Mouse (Mus musculus) embryonic facial prominence, embryonic 12.5 days (tissue): Measurements from ENCODE around the gene Cebpz. TPM values are rescaled to one million over a fixed set of nuclear protein-coding genes. Genes with fewer than 3 reads are reported as not detected.

Experiments
- ATAC-seq: fragments of 200-750 bp; cut with Nextera tagmentation; 2 replicates; pipeline ENCODE4 v1.8.0; 2017; ENCODE audit not compliant: insufficient number of reproducible peaks, insufficient read depth, low FRiP score, low TSS enrichment
- H3K27ac ChIP-seq: fragments of 300-500 bp; sonication (generic); 2 replicates; pipeline ENCODE4 v1.5.1; 2016; ENCODE audit warnings: mild to moderate bottlenecking
- H3K27me3 ChIP-seq: fragments of 300-500 bp; sonication (generic); 2 replicates; pipeline ENCODE4 v1.6.1; 2016; ENCODE audit warnings: mild to moderate bottlenecking, moderate library complexity
- H3K36me3 ChIP-seq: fragments of 300-500 bp; sonication (generic); 2 replicates; pipeline ENCODE4 v1.6.1; 2016; ENCODE audit warnings: mild to moderate bottlenecking
- H3K4me1 ChIP-seq: fragments of 300-500 bp; sonication (generic); 2 replicates; pipeline ENCODE4 v1.6.1; 2016
- H3K4me2 ChIP-seq: fragments of 300-500 bp; sonication (generic); replicated peaks from 2 replicates; pipeline ENCODE4 v1.6.1; 2016; ENCODE audit warnings: mild to moderate bottlenecking, moderate library complexity
- H3K4me3 ChIP-seq: fragments of 300-500 bp; sonication (generic); 2 replicates; pipeline ENCODE4 v1.5.1; 2016; ENCODE audit warnings: mild to moderate bottlenecking
- H3K9ac ChIP-seq: fragments of 300-500 bp; sonication (generic); 2 replicates; pipeline ENCODE4 v1.6.1; 2016; ENCODE audit warnings: mild to moderate bottlenecking, moderate library complexity
- H3K9me3 ChIP-seq: fragments of 300-500 bp; sonication (generic); 2 replicates; pipeline ENCODE4 v1.6.1; 2016; ENCODE audit warnings: mild to moderate bottlenecking, moderate library complexity
- WGBS: fragments of 180-500 bp; shearing (Covaris S2); methylation state at CpG from one replicate; pipeline ENCODE4 v1.1.7; 2016; 5-methylcytosine and 5-hydroxymethylcytosine counted together
- polyA plus RNA-seq: library from polyadenylated mRNA; unstranded; fragments of >200 nt; fragmentation: Nextera tagmentation; extraction: Ambion mirVana; gene quantifications from 2 replicates; pipeline ENCODE4 v1.2.1, GENCODE M21; 2016

Cebpz gene
- polyA plus RNA-seq, 1 experiment from 2014 or later, result 74.4 TPM

GRCm38 (mm10) chr17:78937229-78937853 is 475 bp upstream of the Cebpz start:
- Histone ChIP-seq H3K27me3 (no peaks in the 10 kb centered on the region), H3K9me3 (no peaks in the 10 kb centered on the region), H3K36me3 (peaks cover 39% of the 10 kb centered on the region), H3K4me1 (peaks cover 14% of the 10 kb centered on the region), H3K27ac (no peak overlapping the region), H3K4me2 (peak overlapping the region; percentile 64), H3K9ac (peak overlapping the region; percentile 74), H3K4me3 (peak overlapping the region; percentile 91)
- ATAC-seq, result 0 out of 2 replicates have a peak, but pooled peaks have one; percentile 29
- WGBS, result 8% methylated on average over 26 of the region's 26 CpGs

GRCm38 (mm10) chr17:78935857-78936256 is 1.0 kb downstream of the Cebpz start:
- H3K4me1 ChIP-seq, result peaks cover 14% of the 10 kb centered on the region
- H3K4me2 ChIP-seq, result peak overlapping the region; percentile 64
- no peaks in the 10 kb centered on the region for H3K9me3 ChIP-seq
- H3K27ac ChIP-seq, result no peak overlapping the region
- peaks cover 43% of the 10 kb centered on the region for H3K36me3 ChIP-seq
- H3K27me3 ChIP-seq, result no peaks in the 10 kb centered on the region
- WGBS, result 84% methylated on average over 2 of the region's 2 CpGs
- no peak for ATAC-seq
- H3K4me3 ChIP-seq, result peak overlapping the region; percentile 91
- H3K9ac ChIP-seq, result peak overlapping the region; percentile 74

- Histone ChIP-seq H3K27me3 (no peaks in the 10 kb centered on the region), H3K4me3 (no peak overlapping the region; the same call in 1 of the 2 replicates), H3K4me2 (peak overlapping the region; percentile 73), H3K27ac (no peak overlapping the region), H3K36me3 (peaks cover 34% of the 10 kb centered on the region), H3K4me1 (peaks cover 8% of the 10 kb centered on the region), H3K9me3 (no peaks in the 10 kb centered on the region), H3K9ac (no peak overlapping the region)
- 42% methylated on average over 6 of the region's 6 CpGs for WGBS
- no peak for ATAC-seq
Measured at GRCm38 (mm10) chr17:78917696-78918095, 19.2 kb downstream of the Cebpz start.

GRCm38 (mm10) chr17:78916899-78917298 is 20.0 kb downstream of the Cebpz start:
- H3K36me3 ChIP-seq, result peaks cover 28% of the 10 kb centered on the region

GRCm38 (mm10) chr17:78916369-78916813 is 20.5 kb downstream of the Cebpz start, which contains the start of gene Cebpzos:
Gene Cebpzos, plus strand, starts transcription at chr17:78916500.
- Histone ChIP-seq H3K36me3 (peaks cover 23% of the 10 kb centered on the region), H3K27me3 (no peaks in the 10 kb centered on the region), H3K9me3 (no peaks in the 10 kb centered on the region), H3K4me1 (peaks cover 8% of the 10 kb centered on the region), H3K9ac (peak within 1 kb of the TSS; percentile 77), H3K4me2 (peak within 1 kb of the TSS; percentile 73), H3K4me3 (peak within 1 kb of the TSS; percentile 68), H3K27ac (peak within 1 kb of the TSS; percentile 83)
- under 1% methylated on average over 37 of the region's 37 CpGs for whole genome bisulfite sequencing
- peak; percentile 95 for ATAC-seq

More at GRCm38 (mm10) chr17:78916899-78917298, 20.0 kb downstream of the Cebpz start:
- Histone ChIP-seq H3K9me3 (no peaks in the 10 kb centered on the region), H3K27ac (peak overlapping the region; percentile 83), H3K4me2 (peak overlapping the region; percentile 73), H3K4me3 (peak overlapping the region; percentile 68), H3K27me3 (no peaks in the 10 kb centered on the region), H3K9ac (peak overlapping the region; percentile 77), H3K4me1 (peaks cover 8% of the 10 kb centered on the region)
- 2% methylated on average over 11 of the region's 11 CpGs for WGBS
- ATAC-seq, result 0 out of 2 replicates have a peak, but pooled peaks have one; percentile 8

GRCm38 (mm10) chr17:78915772-78916171 is 21.1 kb downstream of the Cebpz start:
- Histone ChIP-seq H3K4me3 (peak overlapping the region; percentile 68), H3K27ac (peak overlapping the region; percentile 83; the same call in 1 of the 2 replicates), H3K4me2 (peak overlapping the region; percentile 73), H3K9ac (peak overlapping the region; percentile 77; the same call in 1 of the 2 replicates), H3K27me3 (no peaks in the 10 kb centered on the region), H3K4me1 (peaks cover 8% of the 10 kb centered on the region), H3K36me3 (peaks cover 19% of the 10 kb centered on the region), H3K9me3 (no peaks in the 10 kb centered on the region)
- 54% methylated on average over 6 of the region's 6 CpGs for WGBS
- ATAC-seq, result no peak

- Histone ChIP-seq H3K4me3 (no peak overlapping the region), H3K9ac (no peak overlapping the region), H3K36me3 (0 out of 2 replicates have a peak, but pooled peaks cover 5% of the 10 kb centered on the region), H3K4me2 (no peak overlapping the region), H3K27ac (no peak overlapping the region), H3K4me1 (peaks cover 8% of the 10 kb centered on the region), H3K27me3 (no peaks in the 10 kb centered on the region), H3K9me3 (no peaks in the 10 kb centered on the region)
- WGBS, result 73% methylated on average over 3 of the region's 3 CpGs
- no peak for ATAC-seq
Measured at GRCm38 (mm10) chr17:78913921-78914320, 22.9 kb downstream of the Cebpz start.

- peaks cover 8% of the 10 kb centered on the region for H3K4me1 ChIP-seq
- WGBS, result 31% methylated on average over 6 of the region's 6 CpGs
- H3K4me3 ChIP-seq, result peak overlapping the region; percentile 31
- ATAC-seq, result 0 out of 2 replicates have a peak, but pooled peaks have one; percentile 42
- H3K9me3 ChIP-seq, result no peaks in the 10 kb centered on the region
- no peak overlapping the region for H3K27ac ChIP-seq
- no peaks in the 10 kb centered on the region for H3K27me3 ChIP-seq
- no peaks in the 10 kb centered on the region for H3K36me3 ChIP-seq
- H3K4me2 ChIP-seq, result peak overlapping the region; percentile 39
- H3K9ac ChIP-seq, result no peak overlapping the region
Measured at GRCm38 (mm10) chr17:78912861-78913281, 24.0 kb downstream of the Cebpz start.

GRCm38 (mm10) chr17:78909374-78909773 is 27.5 kb downstream of the Cebpz start:
- Histone ChIP-seq H3K4me2 (no peak overlapping the region), H3K4me3 (no peak overlapping the region)
- 75% methylated on average over 2 of the region's 2 CpGs for WGBS

GRCm38 (mm10) chr17:78906892-78907291 is 30.0 kb downstream of the Cebpz start, which contains the start of gene Sult6b1:
Gene Sult6b1, minus strand, starts transcription at chr17:78906992.
- H3K9me3 ChIP-seq, result no peaks in the 10 kb centered on the region
- H3K4me3 ChIP-seq, result no peak within 1 kb of the TSS
- ATAC-seq, result no peak
- H3K4me2 ChIP-seq, result no peak within 1 kb of the TSS
- no peaks in the 10 kb centered on the region for H3K27me3 ChIP-seq
- H3K27ac ChIP-seq, result no peak within 1 kb of the TSS
- H3K9ac ChIP-seq, result no peak within 1 kb of the TSS
- H3K36me3 ChIP-seq, result no peaks in the 10 kb centered on the region
- H3K4me1 ChIP-seq, result no peaks in the 10 kb centered on the region
- 79% methylated on average over 5 of the region's 5 CpGs for WGBS

More at GRCm38 (mm10) chr17:78909374-78909773, 27.5 kb downstream of the Cebpz start:
- Histone ChIP-seq H3K9ac (no peak overlapping the region), H3K27ac (no peak overlapping the region), H3K9me3 (no peaks in the 10 kb centered on the region), H3K27me3 (no peaks in the 10 kb centered on the region), H3K36me3 (no peaks in the 10 kb centered on the region), H3K4me1 (no peaks in the 10 kb centered on the region)
- ATAC-seq, result no peak

- Histone ChIP-seq H3K4me1 (no peaks in the 10 kb centered on the region), H3K9ac (no peak overlapping the region), H3K27ac (no peak overlapping the region), H3K9me3 (no peaks in the 10 kb centered on the region), H3K4me2 (no peak overlapping the region), H3K36me3 (no peaks in the 10 kb centered on the region), H3K4me3 (no peak overlapping the region), H3K27me3 (no peaks in the 10 kb centered on the region)
- WGBS, result 75% methylated on average over 2 of the region's 2 CpGs
- no peak for ATAC-seq
Measured at GRCm38 (mm10) chr17:78903158-78903557, 33.7 kb downstream of the Cebpz start.

- no peak overlapping the region for H3K9ac ChIP-seq
- WGBS, result 22% methylated on average over 8 of the region's 8 CpGs
- no peaks in the 10 kb centered on the region for H3K9me3 ChIP-seq
- H3K27ac ChIP-seq, result no peak overlapping the region
- H3K4me1 ChIP-seq, result no peaks in the 10 kb centered on the region
- ATAC-seq, result no peak
- H3K4me3 ChIP-seq, result no peak overlapping the region
- no peaks in the 10 kb centered on the region for H3K36me3 ChIP-seq
- H3K4me2 ChIP-seq, result peak overlapping the region; percentile 36
- H3K27me3 ChIP-seq, result no peaks in the 10 kb centered on the region
Measured at GRCm38 (mm10) chr17:78895394-78895793, 41.5 kb downstream of the Cebpz start.
